ENCODE assay signal across 9 mouse cellular contexts in genomic region chr3:119154604-119155444, GRCm38 (mm10).
A peak's percentile ranks its signal among the peaks of the same experiment; 100 is the strongest.
DNase-seq lines count a peak whose midpoint lies in the region; ATAC-seq and TF ChIP-seq lines count a peak whose summit lies in the region.
"Had no signal": no experiment of that assay in that cellular context is flagged by ENCODE, and none has a peak within 500 bp of the region (broad histone marks: within the 10 kb centered on the region; RNA-seq: fewer than 3 reads in every experiment).

No protein-coding gene starts in this region.

- H3K4me2 ChIP-seq in kidney, postnatal 0 days (ENCODE audit: low read length), result peak overlapping the region; percentile 41
- H3K4me2 ChIP-seq in forebrain, embryonic 13.5 days, result peak overlapping the region; percentile 54
- peak overlapping the region; percentile 56 for H3K4me2 ChIP-seq in midbrain, embryonic 14.5 days (ENCODE audit: low read length)

- H3K9ac ChIP-seq in kidney, postnatal 0 days (ENCODE audit: low read depth, low read length), result no peak overlapping the region
- H3K9ac ChIP-seq in forebrain, embryonic 13.5 days, result peak overlapping the region; percentile 59
- peak overlapping the region; percentile 45 for H3K9ac ChIP-seq in midbrain, embryonic 14.5 days (replicated peaks; ENCODE audit: low read length)

- no peaks in the 10 kb centered on the region for H3K4me1 ChIP-seq in kidney, postnatal 0 days (replicated peaks; ENCODE audit: insufficient read depth, low read length)
- H3K4me1 ChIP-seq in forebrain, embryonic 13.5 days, result peaks cover 17% of the 10 kb centered on the region
- peaks cover 9% of the 10 kb centered on the region; the same call in 1 of the 2 replicates for H3K4me1 ChIP-seq in midbrain, embryonic 14.5 days (ENCODE audit: control insufficient read depth, insufficient read depth, low read length)
- H3K4me1 ChIP-seq in thymus, adult 2 months (replicated peaks; ENCODE audit: control insufficient read depth, insufficient read depth, low read length), result no peaks in the 10 kb centered on the region

- WGBS in kidney, postnatal 0 days, result 25% methylated on average over 17 of the region's 17 CpGs
- 5% methylated on average over 17 of the region's 17 CpGs for WGBS in forebrain, embryonic 13.5 days
- WGBS in midbrain, embryonic 14.5 days, result 2% methylated on average over 17 of the region's 17 CpGs
- 36% methylated on average over 17 of the region's 17 CpGs for WGBS in thymus, adult 2 months

- DNase-seq in kidney, postnatal 0 days (ENCODE audit: low spot score), result peak; percentile 45
- no peak for DNase-seq in kidney, adult 11 months
- DNase-seq in embryo, embryonic 10 days (ENCODE audit: low spot score), result peak; percentile 64
- peak; percentile 64 for DNase-seq in midbrain, embryonic 14.5 days
- DNase-seq in heart, postnatal 10 days, result no peak
- DNase-seq in thymus, adult 2 months, result no peak
- DNase-seq in gastrocnemius, postnatal 10 days, result no peak

- TF ChIP-seq POLR2A in thymus, adult 2 months (IDR thresholded peaks at IDR 0.05; ENCODE audit: control insufficient read depth, extremely low read depth, insufficient read depth, low read length, poor library complexity), result no peak

- H3K9me3 ChIP-seq in kidney, postnatal 0 days (replicated peaks; ENCODE audit: low read length), result no peaks in the 10 kb centered on the region
- no peaks in the 10 kb centered on the region for H3K9me3 ChIP-seq in forebrain, embryonic 13.5 days (replicated peaks)
- no peaks in the 10 kb centered on the region for H3K9me3 ChIP-seq in midbrain, embryonic 14.5 days (ENCODE audit: control insufficient read depth, low read length)

- no peaks in the 10 kb centered on the region for H3K27me3 ChIP-seq in kidney, postnatal 0 days (ENCODE audit: insufficient read depth, low read length)
- no peaks in the 10 kb centered on the region for H3K27me3 ChIP-seq in forebrain, embryonic 13.5 days
- H3K27me3 ChIP-seq in midbrain, embryonic 14.5 days (ENCODE audit: control insufficient read depth, insufficient read depth, low read length), result no peaks in the 10 kb centered on the region
- H3K27me3 ChIP-seq in thymus, adult 2 months (ENCODE audit: control insufficient read depth, insufficient read depth, low read length), result no peaks in the 10 kb centered on the region

- no peak overlapping the region for H3K27ac ChIP-seq in kidney, postnatal 0 days
- peak overlapping the region; percentile 71 for H3K27ac ChIP-seq in forebrain, embryonic 13.5 days
- peak overlapping the region; percentile 73 for H3K27ac ChIP-seq in midbrain, embryonic 14.5 days (replicated peaks; ENCODE audit: low read depth, low read length)
- H3K27ac ChIP-seq in thymus, adult 2 months (ENCODE audit: control insufficient read depth, insufficient read depth, low read length), result no peak overlapping the region

- H3K4me3 ChIP-seq in kidney, postnatal 0 days (replicated peaks; ENCODE audit: low read depth, low read length), result 0 out of 2 replicates have a peak overlapping the region, but pooled peaks have one; percentile 11
- H3K4me3 ChIP-seq in forebrain, embryonic 13.5 days, result peak overlapping the region; percentile 23
- peak overlapping the region; percentile 27 for H3K4me3 ChIP-seq in midbrain, embryonic 14.5 days (replicated peaks; ENCODE audit: low read depth, low read length)
- H3K4me3 ChIP-seq in thymus, adult 2 months (ENCODE audit: control insufficient read depth, insufficient read depth, low read length), result no peak overlapping the region

- peak; percentile 33; the same call in 1 of the 2 replicates for ATAC-seq in kidney, postnatal 0 days (replicated peaks; ENCODE audit: low FRiP score, low read depth)
- peak; percentile 93 for ATAC-seq in forebrain, embryonic 13.5 days
- peak; percentile 83 for ATAC-seq in midbrain, embryonic 14.5 days (ENCODE audit: low FRiP score, low TSS enrichment)

- TF ChIP-seq CTCF in kidney, postnatal 0 days (IDR thresholded peaks at IDR 0.05; ENCODE audit: low read depth), result no peak
- TF ChIP-seq CTCF in thymus, adult 2 months (IDR thresholded peaks at IDR 0.05; ENCODE audit: borderline replicate concordance, control insufficient read depth, extremely low read depth, insufficient read depth, low read length, poor library complexity), result no peak

- no peaks in the 10 kb centered on the region for H3K36me3 ChIP-seq in kidney, postnatal 0 days (ENCODE audit: insufficient read depth, low read length)
- H3K36me3 ChIP-seq in forebrain, embryonic 13.5 days (ENCODE audit: poor library complexity, severe bottlenecking), result no peaks in the 10 kb centered on the region
- no peaks in the 10 kb centered on the region for H3K36me3 ChIP-seq in midbrain, embryonic 14.5 days (ENCODE audit: control insufficient read depth, insufficient read depth, low read length)
- H3K36me3 ChIP-seq in thymus, adult 2 months (ENCODE audit: control insufficient read depth, insufficient read depth, low read length), result no peaks in the 10 kb centered on the region
- H3K36me3 ChIP-seq: G1E had no signal

- intact Hi-C loops in heart, postnatal 10 days (cut with DNase I), result no loop called here

Comparison
In these comparisons a context has a peak if more than half of its experiments do, and no peak if none do; other contexts are left out.
1. DNase-seq: peak in kidney, postnatal 0 days (single experiment), embryo, embryonic 10 days (single experiment) and midbrain, embryonic 14.5 days (single experiment); none in kidney, adult 11 months (single experiment), heart, postnatal 10 days (0 of 2), thymus, adult 2 months (single experiment) and gastrocnemius, postnatal 10 days (single experiment).
2. ATAC-seq: peak in every context shown above with its lines; median percentile 93 in forebrain, embryonic 13.5 days; 83 in midbrain, embryonic 14.5 days; 33 in kidney, postnatal 0 days.
3. H3K27ac ChIP-seq: peak in forebrain, embryonic 13.5 days (single experiment) and midbrain, embryonic 14.5 days (single experiment); none in kidney, postnatal 0 days (single experiment) and thymus, adult 2 months (single experiment).
4. Peak in every context shown above with its lines, with median percentiles within 50 percentile points of each other: H3K4me2 ChIP-seq.